Mouse (Mus musculus) forebrain, embryonic 16.5 days (tissue): Measurements from ENCODE around the gene Thrb. TPM values are rescaled to one million over a fixed set of nuclear protein-coding genes. Genes with fewer than 3 reads are reported as not detected.

Source experiments
- ATAC-seq: fragments of 200-750 bp; cut with Nextera tagmentation; 2 replicates; pipeline ENCODE4 v1.8.0; 2017; ENCODE audit warnings: mild to moderate bottlenecking, moderate library complexity
- H3K27ac ChIP-seq: fragments of 300-500 bp; sonication (generic); 2 replicates; pipeline ENCODE4 v1.5.1; 2014; ENCODE audit warnings: low read length, control low read depth
- H3K27me3 ChIP-seq: fragments of 300-500 bp; sonication (generic); replicated peaks from 2 replicates; pipeline ENCODE4 v1.6.1; 2014; ENCODE audit warnings: low read length; ENCODE audit not compliant: control insufficient read depth, insufficient read depth
- H3K36me3 ChIP-seq: fragments of 300-500 bp; sonication (generic); 2 replicates; pipeline ENCODE4 v1.6.1; 2014; ENCODE audit not compliant: control insufficient read depth, insufficient read depth
- H3K4me1 ChIP-seq: fragments of 300-500 bp; sonication (generic); replicated peaks from 2 replicates; pipeline ENCODE4 v1.6.1; 2014; ENCODE audit warnings: low read length; ENCODE audit not compliant: control insufficient read depth, insufficient read depth
- H3K4me2 ChIP-seq: fragments of 300-500 bp; sonication (generic); 2 replicates; pipeline ENCODE4 v1.6.1; 2014; ENCODE audit warnings: mild to moderate bottlenecking, low read length, control low read depth
- H3K4me3 ChIP-seq: fragments of 300-500 bp; sonication (generic); replicated peaks from 2 replicates; pipeline ENCODE4 v1.5.1; 2014; ENCODE audit warnings: mild to moderate bottlenecking, low read length, control low read depth
- H3K9ac ChIP-seq: fragments of 300-500 bp; sonication (generic); replicated peaks from 2 replicates; pipeline ENCODE4 v1.6.1; 2014; ENCODE audit warnings: low read depth, low read length, control low read depth
- H3K9me3 ChIP-seq: fragments of 300-500 bp; sonication (generic); 2 replicates; pipeline ENCODE4 v1.6.1; 2016; ENCODE audit warnings: low read length; ENCODE audit not compliant: control insufficient read depth
- WGBS: fragments of 180-500 bp; shearing (Covaris S2); extraction: QIAGEN DNeasy Blood & Tissue Kit; methylation state at CpG from one replicate; pipeline ENCODE4 v1.1.7; 2014; 5-methylcytosine and 5-hydroxymethylcytosine counted together
- polyA plus RNA-seq: library from polyadenylated mRNA; unstranded; fragments of >200 nt; fragmentation: Nextera tagmentation; extraction: Ambion mirVana; gene quantifications from 2 replicates; pipeline ENCODE4 v1.2.1, GENCODE M21; 2015

Gene Thrb
- polyA plus RNA-seq, 1 experiment from 2014 or later = 1.6 TPM

DNA sequence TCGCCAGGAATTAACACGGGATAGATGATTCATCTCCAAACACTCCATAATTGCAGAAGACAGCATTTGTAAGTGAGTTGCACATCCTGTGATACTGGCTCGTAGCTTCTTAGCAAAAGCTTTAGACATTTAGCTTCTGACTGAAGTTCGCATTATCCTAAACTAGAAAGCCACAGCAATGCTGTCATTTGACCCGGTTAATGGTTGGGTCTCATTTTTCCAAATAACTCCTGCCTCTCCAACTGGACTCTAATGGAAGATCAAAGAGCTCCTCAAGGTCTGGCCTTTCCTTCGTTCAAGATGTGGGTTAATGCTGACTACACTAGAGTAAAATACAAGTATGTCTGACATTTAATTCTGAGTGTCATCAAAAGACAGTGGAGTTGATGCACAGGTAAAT is 208.3 kb downstream of the Thrb start:
- Histone ChIP-seq H3K4me1 (no peaks in the 10 kb centered on the region), H3K36me3 (no peaks in the 10 kb centered on the region), H3K9ac (no peak overlapping the region), H3K9me3 (no peaks in the 10 kb centered on the region), H3K27me3 (no peaks in the 10 kb centered on the region), H3K27ac (no peak overlapping the region), H3K4me2 (no peak overlapping the region), H3K4me3 (no peak overlapping the region)
- WGBS = 91% methylated on average over 6 of the region's 6 CpGs
- no peak for ATAC-seq

DNA sequence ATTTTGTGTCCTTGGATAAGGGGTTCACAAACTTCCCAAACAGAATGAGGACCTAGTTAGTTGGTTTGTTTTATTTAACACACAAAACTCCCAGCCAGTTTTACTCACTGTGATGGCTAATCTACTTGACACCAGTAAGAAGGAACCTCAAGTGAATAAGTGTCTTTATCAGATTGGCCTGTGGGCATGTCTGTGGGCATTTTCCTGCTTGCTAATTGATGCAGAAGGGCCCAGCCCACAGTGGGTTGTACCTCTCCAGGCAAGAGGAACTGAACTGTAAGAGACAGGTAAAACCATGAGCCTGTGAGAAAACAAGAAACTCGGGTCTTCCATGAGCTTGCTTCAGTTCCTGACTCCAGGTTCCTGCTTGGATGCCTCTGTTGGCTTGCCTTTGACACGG is 215.9 kb downstream of the Thrb start:
- 68% methylated on average over 2 of the region's 2 CpGs for WGBS
- Histone ChIP-seq H3K9me3 (no peaks in the 10 kb centered on the region), H3K27ac (no peak overlapping the region), H3K4me2 (no peak overlapping the region), H3K36me3 (no peaks in the 10 kb centered on the region), H3K4me3 (no peak overlapping the region), H3K9ac (no peak overlapping the region), H3K4me1 (no peaks in the 10 kb centered on the region), H3K27me3 (no peaks in the 10 kb centered on the region)
- no peak for ATAC-seq

DNA sequence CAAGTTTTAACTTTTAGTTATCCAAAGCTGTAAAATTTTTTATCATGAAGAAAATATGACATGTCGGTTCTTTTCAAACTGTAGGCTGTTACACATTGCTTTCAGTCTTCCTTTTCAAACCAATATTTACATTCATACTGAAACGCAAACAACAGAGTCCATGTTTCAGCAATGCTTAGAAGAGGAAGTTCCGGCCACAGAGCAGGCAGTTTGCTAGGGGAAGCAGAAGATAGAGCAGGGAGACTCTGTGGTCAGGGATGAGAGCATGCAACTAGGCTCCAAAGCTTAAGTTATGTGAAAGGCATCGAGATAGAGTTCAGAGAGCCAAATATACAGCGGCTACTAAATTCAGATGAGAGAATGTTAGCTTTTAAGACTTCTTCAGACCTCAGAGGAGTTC is 219.4 kb downstream of the Thrb start:
- H3K9ac ChIP-seq = no peak overlapping the region
- H3K4me2 ChIP-seq = no peak overlapping the region
- H3K4me1 ChIP-seq = no peaks in the 10 kb centered on the region
- WGBS = 96% methylated on average over 5 of the region's 5 CpGs
- H3K4me3 ChIP-seq = no peak overlapping the region
- no peak for ATAC-seq
- H3K9me3 ChIP-seq = no peaks in the 10 kb centered on the region
- no peaks in the 10 kb centered on the region for H3K27me3 ChIP-seq
- H3K36me3 ChIP-seq = no peaks in the 10 kb centered on the region
- no peak overlapping the region for H3K27ac ChIP-seq

DNA sequence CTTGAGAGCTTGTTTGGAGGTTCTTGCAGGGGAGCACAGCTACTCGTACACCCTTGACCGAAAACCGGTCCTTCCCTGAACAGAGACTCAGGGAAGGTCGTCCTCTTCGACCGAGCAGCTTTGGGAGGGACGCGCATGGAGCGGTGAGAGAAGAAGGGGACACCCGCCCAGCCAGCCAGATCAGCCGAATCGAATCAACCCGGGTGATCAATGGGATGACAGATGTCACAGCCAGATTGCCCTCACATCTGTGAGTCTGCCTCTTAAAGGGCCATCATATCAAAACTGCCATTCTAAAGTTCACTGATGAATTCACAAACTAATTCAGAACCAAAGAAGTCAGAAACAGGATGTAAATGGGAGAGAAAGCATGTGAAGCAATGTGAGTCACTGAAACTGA is 224.8 kb downstream of the Thrb start:
- H3K4me3 ChIP-seq = no peak overlapping the region
- no peaks in the 10 kb centered on the region for H3K9me3 ChIP-seq
- no peaks in the 10 kb centered on the region for H3K36me3 ChIP-seq
- no peaks in the 10 kb centered on the region for H3K27me3 ChIP-seq
- H3K9ac ChIP-seq = no peak overlapping the region
- no peak overlapping the region for H3K4me2 ChIP-seq
- H3K27ac ChIP-seq = no peak overlapping the region
- 86% methylated on average over 13 of the region's 13 CpGs for WGBS
- H3K4me1 ChIP-seq = no peaks in the 10 kb centered on the region
- no peak for ATAC-seq

DNA sequence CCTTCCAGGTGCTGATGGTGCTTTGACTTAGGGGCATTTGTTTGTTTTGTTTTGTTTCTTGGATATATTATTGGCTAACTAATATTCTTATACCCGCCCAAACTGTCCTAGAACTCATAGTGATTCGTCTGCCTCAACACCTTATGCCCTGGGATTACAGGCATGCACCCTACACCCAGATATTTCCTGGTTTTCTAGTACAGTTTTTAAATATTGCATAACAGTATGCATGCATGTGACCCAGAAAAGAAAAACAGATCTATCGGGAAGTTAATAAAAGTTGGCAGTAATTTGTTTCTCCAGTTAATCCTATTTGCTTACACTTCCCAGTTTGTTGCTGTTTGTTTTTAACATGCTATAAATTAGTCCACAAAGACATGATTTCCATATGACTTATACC is 225.3 kb downstream of the Thrb start:
- no peak overlapping the region for H3K4me3 ChIP-seq
- H3K36me3 ChIP-seq = no peaks in the 10 kb centered on the region
- 90% methylated on average over 3 of the region's 3 CpGs for WGBS
- no peak overlapping the region for H3K4me2 ChIP-seq
- no peaks in the 10 kb centered on the region for H3K27me3 ChIP-seq
- no peak for ATAC-seq
- no peaks in the 10 kb centered on the region for H3K4me1 ChIP-seq
- H3K27ac ChIP-seq = no peak overlapping the region
- no peaks in the 10 kb centered on the region for H3K9me3 ChIP-seq
- H3K9ac ChIP-seq = no peak overlapping the region

DNA sequence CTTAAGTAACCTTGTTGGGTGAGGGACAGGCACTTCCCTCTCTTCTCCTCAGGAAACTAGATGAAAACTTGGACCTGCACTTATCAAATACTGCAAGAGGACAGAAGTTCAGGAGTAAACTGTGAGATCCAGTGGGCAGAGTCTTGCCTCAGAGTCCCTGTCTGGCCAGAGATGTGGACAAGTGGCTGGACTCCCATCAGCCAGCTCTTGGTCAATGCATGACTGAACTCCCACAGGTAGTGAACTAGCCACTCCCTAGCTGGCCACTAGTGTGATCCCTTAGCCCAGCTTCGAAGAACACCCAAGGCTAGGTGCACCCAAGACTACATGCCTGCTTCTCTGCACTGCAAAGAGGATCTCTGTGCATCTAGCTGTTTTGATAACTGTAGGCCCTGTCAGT is 234.7 kb downstream of the Thrb start:
- H3K9me3 ChIP-seq = no peaks in the 10 kb centered on the region

DNA sequence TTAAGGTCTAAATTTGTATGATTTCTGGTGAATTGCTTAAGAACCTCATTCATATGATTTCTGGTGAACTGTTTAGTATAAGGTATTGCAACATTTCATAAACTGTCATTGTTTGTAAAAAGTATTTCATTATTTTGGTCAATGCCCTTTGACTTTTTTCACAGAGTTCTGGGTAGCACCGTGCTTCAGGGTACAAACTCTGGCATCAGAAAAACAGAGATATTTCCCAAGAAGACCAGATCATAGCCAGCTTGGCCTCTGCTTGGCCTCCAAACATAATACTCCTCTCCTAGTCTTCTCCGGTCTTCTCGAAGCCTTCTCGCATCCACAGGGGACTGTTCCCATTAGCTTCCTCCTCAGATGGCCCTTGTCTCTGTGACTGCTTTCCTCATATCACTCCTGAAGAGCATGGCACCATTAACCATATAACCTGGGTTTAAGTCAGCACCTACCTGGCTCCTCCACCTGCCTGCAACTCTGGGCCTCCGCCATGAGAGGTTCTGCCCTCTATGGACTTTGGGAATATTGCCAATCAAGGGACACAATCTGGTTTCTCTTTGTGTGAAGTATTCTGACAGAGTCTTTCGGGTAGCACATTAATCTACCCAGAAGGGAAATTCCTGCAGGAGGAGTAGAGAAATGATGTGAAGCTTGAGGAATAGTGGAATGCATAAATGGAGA is 239.8 kb downstream of the Thrb start:
- Histone ChIP-seq H3K27me3 (no peaks in the 10 kb centered on the region), H3K4me2 (no peak overlapping the region), H3K36me3 (no peaks in the 10 kb centered on the region), H3K4me1 (no peaks in the 10 kb centered on the region; the same call in 1 of the 2 replicates), H3K9me3 (no peaks in the 10 kb centered on the region), H3K27ac (no peak overlapping the region), H3K4me3 (no peak overlapping the region), H3K9ac (no peak overlapping the region)
- 88% methylated on average over 6 of the region's 6 CpGs for WGBS
- ATAC-seq = no peak

More for the DNA sequence above, 234.7 kb downstream of the Thrb start:
- Histone ChIP-seq H3K27ac (no peak overlapping the region), H3K4me2 (no peak overlapping the region), H3K36me3 (no peaks in the 10 kb centered on the region), H3K4me1 (no peaks in the 10 kb centered on the region), H3K4me3 (no peak overlapping the region), H3K9ac (no peak overlapping the region), H3K27me3 (no peaks in the 10 kb centered on the region)
- 88% methylated on average over 1 of the region's 1 CpGs for WGBS
- ATAC-seq = no peak

DNA sequence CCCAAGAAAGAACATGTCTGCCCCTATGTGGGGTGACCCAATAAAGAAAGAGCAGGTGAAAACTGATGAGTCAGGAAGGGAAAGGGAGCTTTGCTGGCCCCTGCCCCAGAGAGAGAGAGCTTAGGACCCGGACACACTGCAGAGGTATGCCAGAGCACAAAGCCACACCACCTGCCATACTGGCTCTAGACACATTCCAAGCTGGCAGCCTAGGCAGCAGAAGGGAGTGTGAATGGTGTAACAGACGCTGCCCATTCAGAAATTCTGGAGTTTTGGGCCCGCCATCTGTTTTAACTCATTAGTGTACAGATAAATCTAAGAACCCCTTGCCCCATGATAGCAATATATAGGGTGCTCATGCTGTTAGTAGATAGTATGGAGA is 240.3 kb downstream of the Thrb start:
- 32% methylated on average over 3 of the region's 3 CpGs for WGBS
- Histone ChIP-seq H3K4me1 (no peaks in the 10 kb centered on the region; the same call in 1 of the 2 replicates), H3K36me3 (no peaks in the 10 kb centered on the region), H3K4me2 (no peak overlapping the region), H3K9ac (no peak overlapping the region), H3K27me3 (no peaks in the 10 kb centered on the region), H3K9me3 (no peaks in the 10 kb centered on the region), H3K27ac (no peak overlapping the region), H3K4me3 (no peak overlapping the region)
- ATAC-seq = peak; percentile 95

DNA sequence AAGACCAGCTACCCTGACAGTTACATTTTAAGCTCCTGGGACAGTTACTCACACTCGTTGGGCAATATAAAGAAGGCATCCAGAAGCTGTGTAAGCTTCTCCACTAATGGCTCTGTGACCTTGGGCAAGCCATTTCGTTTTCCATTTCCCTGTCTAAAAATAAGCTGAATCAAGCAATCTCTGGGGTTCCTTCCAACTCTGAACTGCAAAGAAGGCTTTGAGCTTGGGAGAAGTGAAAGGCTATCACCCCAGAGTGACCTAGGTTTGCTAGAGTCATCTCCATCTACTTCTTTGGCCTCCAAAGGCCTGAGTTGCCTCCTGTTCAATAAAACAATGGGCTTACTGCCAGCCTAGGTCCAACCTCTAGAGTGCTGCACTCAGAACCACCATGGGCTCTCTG is 242.4 kb downstream of the Thrb start:
- H3K4me2 ChIP-seq = no peak overlapping the region
- H3K4me1 ChIP-seq = no peaks in the 10 kb centered on the region; the same call in 1 of the 2 replicates
- H3K9me3 ChIP-seq = no peaks in the 10 kb centered on the region
- no peaks in the 10 kb centered on the region for H3K36me3 ChIP-seq
- H3K27me3 ChIP-seq = no peaks in the 10 kb centered on the region
- ATAC-seq = no peak
- WGBS = 77% methylated on average over 2 of the region's 2 CpGs
- no peak overlapping the region for H3K9ac ChIP-seq
- no peak overlapping the region for H3K4me3 ChIP-seq
- no peak overlapping the region for H3K27ac ChIP-seq

DNA sequence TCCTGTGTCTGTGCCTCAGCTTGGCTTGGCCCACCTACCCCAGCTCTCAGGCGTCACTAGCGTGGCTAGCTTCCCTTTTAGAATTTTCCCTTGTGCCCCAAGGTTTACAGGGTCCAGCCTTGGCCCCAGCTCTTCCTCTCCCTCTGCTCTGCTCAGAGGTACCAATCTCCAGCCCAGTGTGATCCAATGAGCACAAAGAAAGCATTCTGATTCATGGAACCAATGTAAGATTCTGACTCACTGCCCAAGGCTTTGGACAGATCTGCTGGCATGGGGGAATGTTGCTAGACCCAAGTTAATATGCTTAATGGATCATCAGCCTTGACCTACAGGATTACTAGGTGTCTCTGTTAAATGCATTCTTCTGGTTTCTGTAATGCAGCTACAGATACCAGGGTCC is 243.1 kb downstream of the Thrb start:
- Histone ChIP-seq H3K4me1 (no peaks in the 10 kb centered on the region; the same call in 1 of the 2 replicates), H3K9ac (no peak overlapping the region), H3K27me3 (no peaks in the 10 kb centered on the region), H3K4me3 (no peak overlapping the region), H3K27ac (no peak overlapping the region), H3K4me2 (no peak overlapping the region), H3K9me3 (no peaks in the 10 kb centered on the region), H3K36me3 (no peaks in the 10 kb centered on the region)
- no peak for ATAC-seq
- WGBS = 78% methylated on average over 2 of the region's 2 CpGs
